Comparison of ENCODE assay signal across 8 mouse cellular contexts in the genomic region with DNA sequence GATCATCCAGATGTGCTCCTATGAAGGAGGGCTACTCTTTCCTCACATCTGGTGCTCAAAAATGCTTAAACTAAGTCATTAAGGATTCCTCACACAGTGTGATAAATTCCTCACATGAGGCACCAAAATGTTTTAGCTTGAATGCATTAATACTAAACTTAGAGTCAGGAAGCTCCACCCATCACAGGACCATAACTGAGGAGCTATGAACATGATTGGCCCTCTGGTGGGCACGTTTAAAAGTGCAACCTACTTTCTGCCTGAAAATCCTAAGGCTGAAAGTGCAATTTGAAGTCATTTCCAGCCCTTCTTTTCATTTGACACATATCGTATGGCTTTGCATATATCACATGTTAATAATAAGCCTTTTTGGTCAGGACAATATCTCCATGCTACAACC.
DNase-seq lines count a peak whose midpoint lies in the region; ATAC-seq and TF ChIP-seq lines count a peak whose summit lies in the region.
"Had no signal": no experiment of that assay in that cellular context is flagged by ENCODE, and none has a peak within 500 bp of the region (broad histone marks: within the 10 kb centered on the region; RNA-seq: fewer than 3 reads in every experiment).

No protein-coding gene starts in this region.

- no peaks in the 10 kb centered on the region for H3K36me3 ChIP-seq in kidney, embryonic 15.5 days
- no peaks in the 10 kb centered on the region for H3K36me3 ChIP-seq in embryonic facial prominence, embryonic 14.5 days (ENCODE audit: control insufficient read depth, insufficient read depth, low read length)
- no peaks in the 10 kb centered on the region for H3K36me3 ChIP-seq in liver, embryonic 14.5 days (replicated peaks; ENCODE audit: control insufficient read depth, insufficient read depth, low read depth)
- H3K36me3 ChIP-seq: lung, embryonic 15.5 days had no signal

- H3K9ac ChIP-seq in kidney, embryonic 15.5 days = no peak overlapping the region
- no peak overlapping the region for H3K9ac ChIP-seq in embryonic facial prominence, embryonic 14.5 days (ENCODE audit: low read depth, low read length)
- H3K9ac ChIP-seq in liver, embryonic 14.5 days (replicated peaks) = no peak overlapping the region
- H3K9ac ChIP-seq: lung, embryonic 15.5 days had no signal

- H3K27me3 ChIP-seq in kidney, embryonic 15.5 days = no peaks in the 10 kb centered on the region
- no peaks in the 10 kb centered on the region for H3K27me3 ChIP-seq in embryonic facial prominence, embryonic 14.5 days (replicated peaks; ENCODE audit: control insufficient read depth, insufficient read depth, low read length)
- H3K27me3 ChIP-seq in liver, embryonic 14.5 days (ENCODE audit: control insufficient read depth, insufficient read depth, low read length) = no peaks in the 10 kb centered on the region
- H3K27me3 ChIP-seq: lung, embryonic 15.5 days had no signal

- no peaks in the 10 kb centered on the region for H3K9me3 ChIP-seq in kidney, embryonic 15.5 days (replicated peaks)
- H3K9me3 ChIP-seq in embryonic facial prominence, embryonic 14.5 days (ENCODE audit: control insufficient read depth, low read length) = no peaks in the 10 kb centered on the region
- H3K9me3 ChIP-seq in liver, embryonic 14.5 days (ENCODE audit: control insufficient read depth, low read length) = no peaks in the 10 kb centered on the region
- H3K9me3 ChIP-seq: lung, embryonic 15.5 days had no signal

- no peaks in the 10 kb centered on the region for H3K4me1 ChIP-seq in kidney, embryonic 15.5 days
- no peaks in the 10 kb centered on the region for H3K4me1 ChIP-seq in embryonic facial prominence, embryonic 14.5 days (ENCODE audit: control insufficient read depth, insufficient read depth, low read length)
- no peaks in the 10 kb centered on the region; a peak in 2 of 4 replicates for H3K4me1 ChIP-seq in liver, embryonic 14.5 days (replicated peaks; ENCODE audit: control insufficient read depth in 2 of 2, insufficient read depth in 2 of 2, low read length in 1 of 2)
- H3K4me1 ChIP-seq: lung, embryonic 15.5 days had no signal

- H3K4me2 ChIP-seq in kidney, embryonic 15.5 days = no peak overlapping the region
- no peak overlapping the region for H3K4me2 ChIP-seq in embryonic facial prominence, embryonic 14.5 days (ENCODE audit: low read depth, low read length)
- H3K4me2 ChIP-seq in liver, embryonic 14.5 days (ENCODE audit: low read depth) = no peak overlapping the region
- H3K4me2 ChIP-seq: lung, embryonic 15.5 days had no signal

- peak; percentile 58 for DNase-seq in kidney, adult 9 months
- DNase-seq in CD8-positive naive resting alpha-beta T cell, adult 2 months (ENCODE audit: low read depth in 2 of 2, low spot score in 2 of 2) = peak; percentile 18 to 46
- DNase-seq in NIH3T3 (ENCODE audit: low read depth) = peak; percentile 63
- DNase-seq in embryonic facial prominence, embryonic 14.5 days (ENCODE audit: low spot score) = peak; percentile 60
- peak in 1 of 3 experiments; percentile 11 for DNase-seq in liver, embryonic 14.5 days (ENCODE audit: low read depth in 3 of 3, low spot score in 3 of 3)
- peak; percentile 24 to 42 for DNase-seq in spleen, postnatal 36 days (ENCODE audit: low spot score in 2 of 2)

- no peak for ATAC-seq in kidney, embryonic 15.5 days (replicated peaks; ENCODE audit: low FRiP score)
- no peak for ATAC-seq in embryonic facial prominence, embryonic 14.5 days (ENCODE audit: low read depth)
- no peak for ATAC-seq in liver, embryonic 14.5 days (ENCODE audit: insufficient read depth)

- no peak overlapping the region for H3K27ac ChIP-seq in kidney, embryonic 15.5 days
- no peak overlapping the region for H3K27ac ChIP-seq in embryonic facial prominence, embryonic 14.5 days (replicated peaks; ENCODE audit: low read depth, low read length)
- H3K27ac ChIP-seq in liver, embryonic 14.5 days = no peak overlapping the region
- H3K27ac ChIP-seq: lung, embryonic 15.5 days had no signal

- TF ChIP-seq CTCF in liver, embryonic 14.5 days (IDR thresholded peaks at IDR 0.05; ENCODE audit: low read depth) = peak; percentile 62

- 43% methylated on average over 2 of the region's 2 CpGs for WGBS in kidney, embryonic 15.5 days
- 33% methylated on average over 2 of the region's 2 CpGs for WGBS in embryonic facial prominence, embryonic 14.5 days
- WGBS in liver, embryonic 14.5 days (ENCODE audit: insufficient replicate concordance) = 20% methylated on average over 2 of the region's 2 CpGs

- TF ChIP-seq EP300 in liver, embryonic 14.5 days (IDR thresholded peaks at IDR 0.05; ENCODE audit: low read depth) = no peak

- H3K4me3 ChIP-seq in kidney, embryonic 15.5 days (replicated peaks) = no peak overlapping the region
- H3K4me3 ChIP-seq in embryonic facial prominence, embryonic 14.5 days (ENCODE audit: low read depth, low read length) = no peak overlapping the region
- H3K4me3 ChIP-seq in liver, embryonic 14.5 days (ENCODE audit: insufficient read depth in 1 of 2, low read depth in 2 of 2, low read length in 2 of 2) = no peak overlapping the region
- H3K4me3 ChIP-seq: lung, embryonic 15.5 days had no signal
